Mouse (Mus musculus): Measurements from ENCODE around the gene Sgtb. TPM values are rescaled to one million over a fixed set of nuclear protein-coding genes. Genes with fewer than 3 reads are reported as not detected.

Sgtb gene
- polyA plus RNA-seq, 1 experiment from 2014 or later = 0.47 TPM

DNA sequence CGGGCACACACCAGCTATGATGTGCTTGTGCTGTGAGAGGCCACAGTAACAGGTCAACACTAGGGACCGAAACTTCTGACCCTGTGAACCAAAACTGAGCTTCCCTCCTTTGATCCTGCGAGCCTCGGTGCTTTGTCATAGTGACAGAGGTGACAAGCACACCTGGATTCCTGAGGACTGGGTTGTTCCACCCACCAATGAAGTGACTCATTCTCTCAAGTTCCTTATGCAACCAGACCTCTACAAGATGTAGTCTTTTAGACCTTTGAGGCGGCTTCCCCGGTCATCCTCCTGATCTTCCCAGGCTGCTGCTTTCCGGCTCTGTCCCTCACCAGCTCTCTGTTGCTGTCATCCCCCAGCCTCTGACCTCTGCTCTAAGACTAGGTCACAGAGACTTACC is 27.0 kb upstream of the Sgtb start:
- H3K4me3 ChIP-seq (replicated peaks) = no peak overlapping the region
- no peak overlapping the region for H3K9ac ChIP-seq
- no peaks in the 10 kb centered on the region for H3K4me1 ChIP-seq (replicated peaks)
- no peaks in the 10 kb centered on the region for H3K27me3 ChIP-seq
- no peak overlapping the region for H3K4me2 ChIP-seq
- ATAC-seq (ENCODE audit: insufficient read depth) = no peak
- no peaks in the 10 kb centered on the region for H3K9me3 ChIP-seq (replicated peaks)
- 74% methylated on average over 7 of the region's 7 CpGs for WGBS (ENCODE audit: insufficient replicate concordance)
- no peaks in the 10 kb centered on the region for H3K36me3 ChIP-seq (replicated peaks)
- H3K27ac ChIP-seq (replicated peaks) = no peak overlapping the region

GRCm38 (mm10) chr13:104084600-104084999 is 24.9 kb upstream of the Sgtb start:
- H3K4me2 ChIP-seq = no peak overlapping the region
- no peaks in the 10 kb centered on the region for H3K9me3 ChIP-seq (replicated peaks)
- ATAC-seq (ENCODE audit: insufficient read depth) = no peak
- no peak overlapping the region for H3K4me3 ChIP-seq (replicated peaks)
- H3K36me3 ChIP-seq (replicated peaks) = no peaks in the 10 kb centered on the region
- no peak overlapping the region for H3K27ac ChIP-seq (replicated peaks)
- no peaks in the 10 kb centered on the region for H3K27me3 ChIP-seq
- WGBS (ENCODE audit: insufficient replicate concordance) = 26% methylated on average over 2 of the region's 2 CpGs
- H3K4me1 ChIP-seq (replicated peaks) = no peaks in the 10 kb centered on the region
- no peak overlapping the region for H3K9ac ChIP-seq

DNA sequence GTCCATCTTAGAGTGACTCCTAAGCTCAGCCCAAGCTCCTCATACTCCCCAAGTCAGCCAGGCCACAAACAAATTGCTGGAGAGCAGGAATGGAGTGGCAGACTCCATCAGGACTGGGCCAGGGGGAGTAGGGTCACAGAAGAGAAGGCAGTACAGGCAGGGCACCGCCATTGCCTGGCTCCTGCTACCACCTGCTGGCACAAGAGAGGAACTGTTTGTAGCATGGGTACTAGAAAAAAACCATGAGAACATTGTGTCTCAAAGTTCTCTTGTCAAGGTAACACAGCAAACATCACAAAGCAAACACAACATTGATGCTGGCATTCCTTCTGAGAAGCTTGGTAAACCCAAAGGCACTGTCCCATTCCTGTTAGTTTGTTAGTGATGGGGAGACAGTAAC is 20.2 kb upstream of the Sgtb start:
- Histone ChIP-seq H3K4me2 (no peak overlapping the region), H3K27ac (replicated peaks) (no peak overlapping the region), H3K4me1 (replicated peaks) (no peaks in the 10 kb centered on the region), H3K36me3 (replicated peaks) (no peaks in the 10 kb centered on the region), H3K4me3 (replicated peaks) (no peak overlapping the region), H3K27me3 (no peaks in the 10 kb centered on the region), H3K9ac (no peak overlapping the region), H3K9me3 (replicated peaks) (no peaks in the 10 kb centered on the region)
- 5% methylated on average over 1 of the region's 1 CpGs for WGBS (ENCODE audit: insufficient replicate concordance)
- no peak; the same call in 1 of the 2 replicates for ATAC-seq (ENCODE audit: insufficient read depth)

DNA sequence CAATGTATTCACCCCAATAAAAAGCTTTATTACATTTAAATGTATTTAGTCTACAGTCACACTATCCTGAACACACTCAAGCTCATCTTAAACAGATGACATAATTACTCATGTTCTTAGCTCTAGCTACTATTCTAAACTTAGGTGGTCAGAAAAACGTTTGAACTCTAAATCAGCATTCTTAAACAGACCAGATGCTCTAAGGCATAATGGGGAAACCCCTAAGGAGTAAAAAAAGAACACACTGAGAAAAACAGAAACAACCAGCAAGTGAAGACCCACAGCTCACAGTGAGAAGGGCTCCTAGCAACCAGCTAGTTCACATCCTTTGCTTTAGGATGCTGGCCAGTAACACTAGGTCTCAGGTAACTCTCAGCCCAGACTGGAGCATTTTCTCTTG is 17.8 kb upstream of the Sgtb start:
- Histone ChIP-seq H3K27me3 (no peaks in the 10 kb centered on the region), H3K27ac (replicated peaks) (no peak overlapping the region), H3K36me3 (replicated peaks) (no peaks in the 10 kb centered on the region), H3K9ac (no peak overlapping the region), H3K4me1 (replicated peaks) (peaks cover 5% of the 10 kb centered on the region; the same call in 1 of the 2 replicates), H3K4me2 (no peak overlapping the region), H3K9me3 (replicated peaks) (no peaks in the 10 kb centered on the region), H3K4me3 (replicated peaks) (no peak overlapping the region)
- WGBS (ENCODE audit: insufficient replicate concordance) = 8% methylated on average over 1 of the region's 1 CpGs
- ATAC-seq (ENCODE audit: insufficient read depth) = no peak

GRCm38 (mm10) chr13:104094531-104095385 is 14.8 kb upstream of the Sgtb start:
- no peaks in the 10 kb centered on the region for H3K27me3 ChIP-seq
- WGBS (ENCODE audit: insufficient replicate concordance) = 61% methylated on average over 11 of the region's 11 CpGs
- H3K4me1 ChIP-seq (replicated peaks) = peaks cover 5% of the 10 kb centered on the region; the same call in 1 of the 2 replicates
- no peak overlapping the region for H3K9ac ChIP-seq
- no peaks in the 10 kb centered on the region for H3K9me3 ChIP-seq (replicated peaks)
- no peak overlapping the region for H3K4me2 ChIP-seq
- no peak overlapping the region for H3K27ac ChIP-seq (replicated peaks)
- H3K4me3 ChIP-seq (replicated peaks) = no peak overlapping the region
- no peaks in the 10 kb centered on the region for H3K36me3 ChIP-seq (replicated peaks)
- peak; percentile 42; the same call in 1 of the 2 replicates for ATAC-seq (ENCODE audit: insufficient read depth)

DNA sequence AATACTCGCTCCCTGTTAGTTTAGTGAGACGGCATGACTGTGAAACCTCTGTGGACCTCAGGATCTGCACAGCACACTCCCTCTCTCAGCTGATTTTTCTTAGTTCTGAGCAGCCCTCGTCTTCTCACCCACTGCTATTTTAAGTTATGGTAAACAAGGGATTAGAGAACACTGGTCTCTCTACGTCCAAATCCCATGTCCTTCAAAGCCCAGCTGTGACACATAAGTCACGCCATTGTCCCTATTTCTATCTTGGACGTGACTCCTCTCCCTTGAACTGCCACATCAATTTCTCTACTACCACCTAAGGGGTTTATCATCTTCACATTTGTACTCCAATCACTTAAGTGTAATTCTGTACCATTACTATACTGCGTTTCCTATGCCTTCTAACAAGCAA is 13.6 kb upstream of the Sgtb start:
- Histone ChIP-seq H3K27ac (replicated peaks) (no peak overlapping the region), H3K36me3 (replicated peaks) (no peaks in the 10 kb centered on the region), H3K4me1 (replicated peaks) (peaks cover 5% of the 10 kb centered on the region; the same call in 1 of the 2 replicates), H3K9ac (no peak overlapping the region), H3K27me3 (no peaks in the 10 kb centered on the region), H3K4me3 (replicated peaks) (no peak overlapping the region), H3K4me2 (no peak overlapping the region), H3K9me3 (replicated peaks) (no peaks in the 10 kb centered on the region)
- ATAC-seq (ENCODE audit: insufficient read depth) = no peak
- 54% methylated on average over 7 of the region's 7 CpGs for WGBS (ENCODE audit: insufficient replicate concordance)

GRCm38 (mm10) chr13:104097190-104097589 is 12.4 kb upstream of the Sgtb start:
- 78% methylated on average over 7 of the region's 7 CpGs for WGBS (ENCODE audit: insufficient replicate concordance)
- Histone ChIP-seq H3K4me2 (no peak overlapping the region), H3K27me3 (no peaks in the 10 kb centered on the region), H3K9ac (no peak overlapping the region), H3K4me3 (replicated peaks) (no peak overlapping the region), H3K36me3 (replicated peaks) (no peaks in the 10 kb centered on the region), H3K27ac (replicated peaks) (no peak overlapping the region), H3K9me3 (replicated peaks) (no peaks in the 10 kb centered on the region), H3K4me1 (replicated peaks) (peaks cover 5% of the 10 kb centered on the region; the same call in 1 of the 2 replicates)
- no peak for ATAC-seq (ENCODE audit: insufficient read depth)

DNA sequence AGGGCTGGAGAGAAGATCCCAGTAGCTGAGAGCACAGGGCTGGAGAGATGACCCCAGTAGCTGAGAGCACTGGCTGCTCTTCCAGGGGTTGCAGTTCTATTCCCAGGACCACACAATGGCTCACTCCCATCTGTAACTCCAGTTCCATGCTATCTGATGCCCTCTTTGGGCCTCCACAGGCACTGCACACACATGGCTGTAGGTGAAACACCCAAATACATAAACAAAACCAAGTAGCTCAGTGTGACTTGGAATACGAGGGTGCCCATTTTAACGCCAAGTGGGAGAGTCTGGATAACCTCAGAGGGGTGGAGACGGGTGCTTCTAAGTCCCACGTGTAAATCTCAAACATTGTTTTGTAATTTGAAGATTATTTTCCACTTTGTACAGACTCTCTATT is 9.1 kb upstream of the Sgtb start:
- 68% methylated on average over 4 of the region's 4 CpGs for WGBS (ENCODE audit: insufficient replicate concordance)
- no peak for ATAC-seq (ENCODE audit: insufficient read depth)
- Histone ChIP-seq H3K9me3 (replicated peaks) (no peaks in the 10 kb centered on the region), H3K4me3 (replicated peaks) (no peak overlapping the region), H3K36me3 (replicated peaks) (no peaks in the 10 kb centered on the region), H3K4me1 (replicated peaks) (no peaks in the 10 kb centered on the region), H3K27me3 (no peaks in the 10 kb centered on the region), H3K4me2 (no peak overlapping the region), H3K27ac (replicated peaks) (no peak overlapping the region), H3K9ac (no peak overlapping the region)

DNA sequence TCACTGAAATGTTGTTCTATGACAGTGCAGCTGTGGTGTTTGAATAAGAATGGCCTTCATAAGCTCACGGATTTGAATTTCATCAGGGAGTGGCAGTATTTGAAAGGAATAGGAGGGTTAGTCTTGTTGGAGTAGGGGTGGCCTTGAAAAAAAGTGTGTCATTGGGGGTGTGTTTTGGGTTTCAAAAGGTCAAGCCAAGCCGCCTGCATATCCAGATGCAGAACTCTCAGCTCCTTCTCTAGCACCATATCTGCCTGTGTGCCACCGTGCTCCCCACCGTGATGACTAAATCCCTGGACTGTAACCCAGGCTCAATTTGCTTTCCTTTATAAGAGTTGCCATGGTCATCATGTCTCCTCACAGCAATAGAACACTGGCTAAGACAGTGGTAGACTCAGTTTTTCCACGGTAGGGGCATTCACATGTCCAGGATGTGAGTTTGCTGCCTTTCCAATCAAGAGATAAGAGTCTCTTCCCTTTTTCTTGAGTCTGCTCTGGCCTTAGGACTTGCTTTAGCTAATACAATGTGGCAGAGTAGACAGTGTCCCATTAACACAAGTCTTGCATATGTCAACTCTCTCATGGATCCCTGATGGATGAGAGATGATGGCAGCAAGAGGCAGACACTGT is 7.8 kb upstream of the Sgtb start:
- no peak overlapping the region for H3K27ac ChIP-seq (replicated peaks)
- H3K36me3 ChIP-seq (replicated peaks) = no peaks in the 10 kb centered on the region
- H3K27me3 ChIP-seq = no peaks in the 10 kb centered on the region
- no peak overlapping the region for H3K4me3 ChIP-seq (replicated peaks)
- no peak overlapping the region for H3K9ac ChIP-seq
- no peaks in the 10 kb centered on the region for H3K4me1 ChIP-seq (replicated peaks)
- WGBS (ENCODE audit: insufficient replicate concordance) = 58% methylated on average over 5 of the region's 5 CpGs
- H3K9me3 ChIP-seq (replicated peaks) = no peaks in the 10 kb centered on the region
- no peak for ATAC-seq (ENCODE audit: insufficient read depth)
- no peak overlapping the region for H3K4me2 ChIP-seq

DNA sequence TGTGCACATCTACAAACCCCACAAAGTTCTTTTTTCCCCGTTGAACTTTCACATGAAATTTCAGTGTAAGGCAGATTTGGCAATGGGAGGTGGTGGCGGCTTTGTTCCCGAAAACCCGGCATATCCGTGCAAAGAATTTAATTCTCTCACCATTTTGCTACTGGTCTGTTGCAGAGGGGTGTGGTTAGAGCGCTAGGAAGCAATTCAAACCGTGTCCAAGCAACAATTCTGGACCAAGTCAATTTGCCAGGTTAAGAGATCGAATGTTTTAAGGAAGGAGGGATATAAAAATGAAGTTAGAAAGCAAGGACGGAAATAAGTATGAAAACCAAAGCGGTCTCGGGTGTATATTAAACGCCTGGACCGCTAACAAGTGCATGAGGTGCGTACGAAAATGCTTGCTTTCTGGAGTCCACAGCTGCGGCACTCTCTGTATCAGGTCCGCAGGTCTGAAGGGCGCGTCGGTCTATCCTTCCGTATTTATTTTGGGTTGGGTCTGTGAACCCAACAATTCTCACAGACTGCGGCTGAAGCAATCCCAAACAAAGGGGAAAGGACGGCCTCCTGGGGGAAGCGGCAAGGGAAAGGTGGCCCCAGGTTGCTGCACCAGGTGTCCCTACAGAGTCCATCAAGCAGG is 772 bp upstream of the Sgtb start:
- Histone ChIP-seq H3K27me3 (peaks cover 23% of the 10 kb centered on the region), H3K9ac (peak overlapping the region; percentile 60), H3K4me2 (peak overlapping the region; percentile 97), H3K36me3 (replicated peaks) (no peaks in the 10 kb centered on the region), H3K9me3 (replicated peaks) (no peaks in the 10 kb centered on the region), H3K4me1 (replicated peaks) (peaks cover 21% of the 10 kb centered on the region), H3K27ac (replicated peaks) (peak overlapping the region; percentile 57), H3K4me3 (replicated peaks) (peak overlapping the region; percentile 69)
- WGBS (ENCODE audit: insufficient replicate concordance) = under 1% methylated on average over 24 of the region's 24 CpGs
- ATAC-seq (ENCODE audit: insufficient read depth) = peak; percentile 27
